Mouse (Mus musculus) cortical plate, adult 2 months (tissue): ENCODE data around the gene Ccnc.

ENCODE experiments used
- CTCF ChIP-seq: fragments of 200-500 bp; IDR thresholded peaks from 2 replicates; pipeline ENCODE4 v1.5.1; 2011; ENCODE audit warnings: mild to moderate bottlenecking, control low read depth, low read length; ENCODE audit not compliant: insufficient read depth; ENCODE audit errors: extremely low read depth
- POLR2A ChIP-seq: fragments of 200-500 bp; IDR thresholded peaks from 2 replicates; pipeline ENCODE4 v1.6.1; 2011; ENCODE audit warnings: mild to moderate bottlenecking, low read length, control low read depth; ENCODE audit not compliant: insufficient read depth; ENCODE audit errors: extremely low read depth

DNA sequence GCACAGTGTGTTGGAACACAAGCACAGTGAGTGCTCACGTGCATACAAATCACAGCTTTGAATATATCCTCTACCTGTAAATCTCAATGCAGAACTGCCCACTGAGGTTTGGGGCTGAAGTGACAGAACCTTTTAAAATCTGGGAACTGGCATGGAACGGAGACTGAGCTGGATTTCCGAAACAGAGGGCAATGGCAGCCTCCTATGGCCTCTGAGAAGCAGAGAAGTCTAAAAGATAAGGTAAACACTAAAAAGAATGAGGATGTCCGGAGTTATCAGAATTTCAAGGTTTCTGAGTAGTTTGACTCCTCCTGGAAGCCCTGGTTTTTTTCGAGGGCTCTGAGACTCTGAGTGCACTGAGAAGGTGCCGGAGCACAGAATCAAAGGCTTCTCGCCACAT is 37.3 kb upstream of the Ccnc start:
- no peak for TF ChIP-seq CTCF
- TF ChIP-seq POLR2A, result no peak
